Mouse (Mus musculus) naive thymus-derived CD4-positive, alpha-beta T cell, adult 2 months (primary cell): Measurements from ENCODE around the gene Hectd4.

Experiments
- DNase-seq: peaks from one replicate; pipeline ENCODE4 v3.0.0-alpha.2; 2011; ENCODE audit warnings: low read depth

Hectd4 gene

GRCm38 (mm10) chr5:121233726-121234125, 13.7 kb downstream of the Hectd4 start:
- DNase-seq, result no peak

- DNase-seq, result no peak
These were observed 16.2 kb downstream of the Hectd4 start for GRCm38 (mm10) chr5:121236171-121236570.

GRCm38 (mm10) chr5:121238208-121238607, 18.2 kb downstream of the Hectd4 start:
- no peak for DNase-seq

- DNase-seq, result no peak
These were observed 19.8 kb downstream of the Hectd4 start for GRCm38 (mm10) chr5:121239846-121240245.

- no peak for DNase-seq
These were observed 21.2 kb downstream of the Hectd4 start for GRCm38 (mm10) chr5:121241182-121241581.

GRCm38 (mm10) chr5:121242261-121242660, 22.2 kb downstream of the Hectd4 start:
- no peak for DNase-seq

GRCm38 (mm10) chr5:121242701-121243100, 22.7 kb downstream of the Hectd4 start:
- DNase-seq, result no peak

- no peak for DNase-seq
These were observed 23.8 kb downstream of the Hectd4 start for GRCm38 (mm10) chr5:121243676-121244364.

- DNase-seq, result no peak
These were observed 24.3 kb downstream of the Hectd4 start for GRCm38 (mm10) chr5:121244365-121244731.

- DNase-seq, result no peak
These were observed 25.2 kb downstream of the Hectd4 start for GRCm38 (mm10) chr5:121245201-121245600.

GRCm38 (mm10) chr5:121248766-121249394, 28.9 kb downstream of the Hectd4 start:
- no peak for DNase-seq

GRCm38 (mm10) chr5:121249693-121250092, 29.7 kb downstream of the Hectd4 start:
- no peak for DNase-seq

GRCm38 (mm10) chr5:121251813-121252212, 31.8 kb downstream of the Hectd4 start:
- DNase-seq, result no peak

- DNase-seq, result no peak
These were observed 33.9 kb downstream of the Hectd4 start for GRCm38 (mm10) chr5:121253816-121254497.

- no peak for DNase-seq
These were observed 35.0 kb downstream of the Hectd4 start for GRCm38 (mm10) chr5:121254977-121255376.

- DNase-seq, result no peak
These were observed 41.8 kb downstream of the Hectd4 start for GRCm38 (mm10) chr5:121261806-121262205.

GRCm38 (mm10) chr5:121262415-121262814, 42.4 kb downstream of the Hectd4 start:
- DNase-seq, result no peak

GRCm38 (mm10) chr5:121264593-121264992, 44.6 kb downstream of the Hectd4 start:
- DNase-seq, result no peak

GRCm38 (mm10) chr5:121266741-121267382, 46.8 kb downstream of the Hectd4 start:
- DNase-seq, result peak; percentile 68

GRCm38 (mm10) chr5:121271046-121271445, 51.0 kb downstream of the Hectd4 start:
- DNase-seq, result no peak

- DNase-seq, result no peak
These were observed 56.8 kb downstream of the Hectd4 start for GRCm38 (mm10) chr5:121276808-121277207.

- DNase-seq, result no peak
These were observed 60.4 kb downstream of the Hectd4 start for GRCm38 (mm10) chr5:121280456-121280855.

- no peak for DNase-seq
These were observed 63.0 kb downstream of the Hectd4 start for GRCm38 (mm10) chr5:121283051-121283450.
